Mouse (Mus musculus) cerebellum, adult (tissue): Measurements from ENCODE around the gene Ywhah.
"Not testable (repeated sequence)": the region's sequence is repeated elsewhere in the genome, so short reads cannot be mapped to it uniquely, and the experiment has no call there.

ENCODE experiments used
- ATAC-seq: cut with Nextera tagmentation; 2 replicates; pipeline ENCODE4 v1.9.2; 2017; ENCODE audit warnings: mild to moderate bottlenecking, moderate library complexity, mixed read lengths; ENCODE audit not compliant: insufficient number of reproducible peaks, low FRiP score, low TSS enrichment

Ywhah gene

DNA sequence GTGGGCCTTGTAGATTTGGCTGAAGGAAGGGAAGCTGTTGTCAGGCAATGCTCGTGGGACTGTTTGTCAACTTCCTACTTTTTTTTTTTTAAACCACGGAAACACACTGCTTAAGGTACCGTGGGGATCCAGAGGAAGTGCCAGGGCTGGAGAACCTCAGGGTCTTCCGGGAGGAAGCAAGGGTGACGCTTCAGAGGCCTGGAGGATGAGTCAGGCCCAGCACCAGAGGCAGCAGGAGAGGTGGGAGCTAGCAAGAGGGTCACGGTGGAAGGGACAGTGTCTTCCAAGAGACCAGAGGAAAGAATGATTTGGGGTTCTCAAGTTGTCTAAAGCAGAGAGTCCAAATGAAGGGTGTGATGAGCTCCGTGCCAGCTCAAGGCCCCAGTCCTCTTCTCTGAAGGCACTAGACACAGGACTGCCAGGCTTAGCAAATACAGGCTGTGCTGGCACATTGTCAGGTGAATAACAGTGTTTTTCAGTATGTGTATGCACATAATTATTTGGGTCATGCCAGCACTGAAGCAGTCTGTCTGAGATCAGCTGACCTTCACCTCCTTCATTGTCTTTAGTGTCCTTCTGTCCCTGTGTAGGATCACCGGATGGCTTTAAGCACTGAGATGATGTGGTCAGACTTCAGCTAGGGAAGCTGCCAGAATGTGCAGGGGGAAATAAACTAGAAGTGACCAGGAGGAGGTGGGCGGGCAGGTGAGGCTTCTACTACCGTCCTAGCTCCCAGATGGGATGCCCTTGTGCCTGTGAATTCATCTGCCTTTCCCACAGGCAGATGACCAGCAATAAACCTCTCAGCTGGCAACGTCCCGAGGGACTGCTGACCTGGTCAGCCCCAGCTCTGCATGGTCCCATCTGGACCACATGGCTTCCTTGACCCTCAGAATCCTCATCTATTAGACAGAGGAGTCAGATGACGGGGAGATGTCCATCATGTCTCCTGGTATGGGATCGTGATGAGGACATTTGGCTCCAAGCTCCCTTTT lies 8.5 kb upstream of the Ywhah start:
- 0 out of 2 replicates have a peak, but pooled peaks have one; percentile 18 for ATAC-seq

DNA sequence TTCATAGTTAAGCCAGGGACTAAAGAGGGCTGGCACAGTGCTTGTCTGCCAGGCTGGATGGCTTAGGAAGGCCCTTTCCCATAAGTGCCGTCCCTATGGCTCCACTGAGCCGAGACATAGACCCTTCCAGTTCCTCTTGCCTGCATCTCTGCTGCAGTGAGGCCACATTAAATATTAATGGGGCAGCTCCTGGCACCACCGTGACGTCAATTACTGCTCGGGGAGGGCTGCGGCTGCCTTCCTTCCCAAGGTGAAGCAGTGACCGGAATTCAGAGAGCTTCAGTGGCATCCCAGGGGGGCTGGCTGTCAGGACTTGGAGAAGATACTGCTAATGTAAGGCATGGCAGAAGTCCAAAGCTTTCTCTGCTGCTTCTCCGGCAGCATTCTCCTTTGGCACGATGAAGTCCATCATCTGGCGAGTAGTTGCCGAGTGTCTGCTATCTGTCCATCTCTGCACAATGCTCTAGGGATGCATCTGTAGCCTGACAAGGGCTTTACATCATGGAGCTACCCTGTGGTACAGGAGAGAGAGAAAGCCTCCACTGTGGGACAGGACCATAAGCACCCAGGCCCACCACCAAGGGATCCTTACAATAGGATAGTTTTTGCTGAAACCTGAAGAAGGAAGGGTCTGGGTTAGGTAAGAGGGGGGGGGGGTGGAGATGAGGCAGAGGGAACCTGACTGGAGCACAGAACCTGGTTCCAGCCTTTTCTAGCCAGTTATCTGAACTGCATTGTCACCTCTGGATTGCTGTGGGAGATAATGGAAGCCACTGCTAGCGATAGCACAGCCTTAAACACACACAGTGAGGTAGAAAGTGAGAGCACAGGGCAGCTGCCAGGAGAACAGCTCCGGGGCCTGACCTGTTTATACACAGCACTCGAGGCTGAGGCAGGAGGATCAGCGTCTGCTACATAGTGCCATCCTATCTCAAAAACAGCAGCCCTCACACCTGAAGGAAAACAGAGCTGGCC lies 7.2 kb upstream of the Ywhah start:
- ATAC-seq = peak; percentile 51; the same call in 1 of the 2 replicates

DNA sequence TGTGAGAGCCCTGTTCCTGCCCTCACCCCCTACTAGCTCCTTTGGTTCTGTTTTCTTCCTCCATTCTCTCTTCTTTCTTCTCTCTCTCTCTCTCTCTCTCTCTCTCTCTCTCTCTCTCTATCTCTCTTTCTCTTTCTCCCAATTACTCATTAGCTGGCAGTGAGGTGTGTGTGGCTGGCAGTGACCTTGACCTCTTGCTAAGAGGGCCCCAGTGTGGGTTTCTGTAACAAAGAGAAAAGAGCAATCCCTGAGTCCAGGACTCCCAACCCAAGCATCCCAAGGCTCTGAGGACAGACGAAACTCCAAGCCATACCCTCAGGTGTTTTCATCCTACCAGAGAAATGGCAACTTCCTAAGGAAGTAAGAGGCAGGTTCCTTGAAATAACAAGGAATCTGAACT lies 4.5 kb upstream of the Ywhah start:
- no peak for ATAC-seq

DNA sequence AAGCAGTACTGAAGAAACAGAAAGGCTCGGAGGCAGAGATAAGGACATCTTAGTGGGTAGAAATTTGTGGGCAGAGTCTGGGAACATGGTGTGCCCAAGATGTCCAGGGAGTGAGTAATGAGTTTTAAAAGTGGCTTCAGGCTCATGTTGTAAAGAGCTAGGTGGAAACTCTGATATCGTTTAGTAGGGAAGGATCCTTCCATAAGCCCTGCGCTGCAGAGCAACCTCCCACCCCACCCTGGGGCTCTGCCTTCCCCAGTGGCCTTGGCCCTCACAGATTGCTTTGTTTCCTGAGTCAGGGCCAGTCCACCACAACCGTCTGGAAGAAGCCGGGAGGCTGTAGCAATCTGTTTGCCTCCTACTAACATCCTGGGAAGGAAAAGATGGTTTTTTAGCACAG lies 3.0 kb upstream of the Ywhah start:
- ATAC-seq = no peak

DNA sequence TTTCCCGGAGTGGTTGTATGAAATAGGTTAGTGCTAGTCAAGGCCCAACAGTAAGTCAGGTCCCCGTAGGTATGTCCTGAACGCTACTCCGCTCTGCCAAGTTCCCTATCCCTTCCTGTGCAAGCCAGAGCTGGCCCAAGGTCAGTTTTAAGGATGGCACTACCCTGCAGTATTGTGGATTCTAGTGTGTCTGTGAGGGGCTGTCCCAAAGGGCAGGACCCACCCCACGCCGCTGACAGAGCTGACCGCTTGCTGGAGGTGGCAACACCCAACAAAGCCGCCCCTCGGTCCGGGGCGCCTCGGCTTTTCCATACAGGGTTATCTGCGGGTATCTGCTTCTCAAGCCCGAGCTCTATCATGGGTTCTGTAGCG lies 441 bp upstream of the Ywhah start:
- ATAC-seq = peak; percentile 59

DNA sequence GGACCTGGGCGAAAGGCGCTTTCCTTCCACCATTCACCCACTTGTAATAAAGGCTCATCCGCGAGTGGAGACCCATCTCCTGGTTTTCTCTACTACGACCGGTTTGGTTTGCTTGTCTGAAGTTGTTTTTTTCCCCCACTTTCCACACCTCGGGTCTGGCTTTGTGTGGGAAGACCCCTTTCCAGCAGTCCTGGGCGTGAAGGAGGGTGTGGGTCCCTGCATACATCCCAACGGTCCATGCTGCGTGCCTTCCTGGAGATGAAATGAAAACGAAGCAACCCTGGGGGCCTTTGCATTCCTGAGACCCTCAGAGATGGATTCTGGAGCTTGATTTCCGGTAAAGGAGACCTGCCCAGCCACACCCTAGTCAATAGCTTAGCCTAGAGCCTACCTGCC lies 808 bp downstream of the Ywhah start:
- no peak for ATAC-seq

DNA sequence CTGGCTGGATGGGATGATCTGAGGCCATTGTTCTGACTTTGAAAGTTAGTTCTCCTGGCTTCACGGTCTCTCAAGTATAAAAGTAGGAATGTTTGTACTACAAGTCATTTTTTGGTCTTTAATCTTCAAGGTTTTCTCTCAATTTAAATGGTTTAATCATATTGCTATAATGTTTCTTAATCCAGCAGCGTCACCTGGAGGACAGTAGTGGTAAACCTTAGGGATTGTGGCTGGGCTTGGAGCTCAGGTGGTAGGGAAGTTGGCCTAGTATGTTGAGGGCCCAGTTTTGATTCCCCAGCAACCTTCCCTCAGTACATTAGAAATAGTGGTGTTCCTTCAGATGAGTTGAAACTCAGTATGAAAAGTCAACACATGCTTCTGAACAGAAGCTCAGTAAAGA lies 3.0 kb downstream of the Ywhah start:
- ATAC-seq = no peak

DNA sequence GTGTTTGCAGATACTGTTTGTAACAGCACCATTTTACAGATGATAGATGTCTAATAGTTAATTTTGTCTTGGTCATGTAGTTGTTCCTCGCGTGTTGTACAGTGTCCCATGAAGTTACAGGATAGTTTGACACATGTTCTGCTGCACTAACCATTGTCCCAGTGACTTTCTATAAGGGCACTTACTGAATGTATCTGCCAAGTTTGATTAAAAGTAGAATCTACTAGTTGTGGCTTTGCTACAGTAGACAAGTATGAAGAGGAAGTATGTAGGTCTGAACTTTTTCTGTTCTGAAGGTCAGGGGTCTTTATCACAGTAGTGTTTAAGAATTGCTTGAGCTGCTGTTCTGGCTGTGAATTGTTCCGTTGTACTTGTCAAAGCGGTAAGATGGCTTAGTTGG lies 4.7 kb downstream of the Ywhah start:
- ATAC-seq = no peak

DNA sequence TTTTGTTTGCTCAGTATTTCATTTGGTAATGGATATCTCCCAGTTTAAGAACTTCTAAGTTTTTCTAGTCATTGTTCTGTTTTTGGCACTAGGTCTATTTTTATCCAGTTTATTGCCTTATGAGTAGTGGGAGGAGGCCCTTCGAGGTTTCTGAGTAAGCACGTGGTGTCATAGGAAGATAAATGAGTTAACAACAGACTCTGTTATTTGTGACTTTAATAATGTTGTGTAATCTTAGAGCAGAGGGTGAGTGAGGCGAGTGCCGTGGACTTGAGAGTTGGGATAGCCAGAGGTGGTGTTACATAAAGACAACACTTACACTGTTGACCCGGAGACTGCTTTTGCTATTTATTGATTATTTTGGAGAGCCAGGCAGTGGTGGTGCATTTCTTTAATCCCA lies 5.9 kb downstream of the Ywhah start:
- ATAC-seq = no peak

DNA sequence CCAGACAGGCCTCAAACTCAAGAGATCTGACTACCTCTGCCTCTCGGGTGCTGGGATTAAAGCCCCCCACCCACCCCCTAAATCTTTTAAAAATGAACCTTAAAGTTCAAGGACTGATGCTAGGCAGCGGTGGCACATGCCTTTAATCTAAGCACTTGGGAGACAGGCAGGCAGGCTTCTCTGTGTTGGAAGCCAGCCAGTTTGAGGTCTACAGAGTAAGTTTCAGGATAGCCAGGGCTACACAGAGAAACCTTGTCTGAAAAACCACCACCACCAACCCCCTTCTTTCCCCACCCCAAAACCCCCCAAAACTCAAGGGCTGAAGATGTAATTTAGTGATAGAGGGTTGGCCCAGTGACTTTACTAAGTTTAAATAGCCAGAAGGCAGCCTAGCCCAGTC lies 10.0 kb downstream of the Ywhah start:
- no peak for ATAC-seq

DNA sequence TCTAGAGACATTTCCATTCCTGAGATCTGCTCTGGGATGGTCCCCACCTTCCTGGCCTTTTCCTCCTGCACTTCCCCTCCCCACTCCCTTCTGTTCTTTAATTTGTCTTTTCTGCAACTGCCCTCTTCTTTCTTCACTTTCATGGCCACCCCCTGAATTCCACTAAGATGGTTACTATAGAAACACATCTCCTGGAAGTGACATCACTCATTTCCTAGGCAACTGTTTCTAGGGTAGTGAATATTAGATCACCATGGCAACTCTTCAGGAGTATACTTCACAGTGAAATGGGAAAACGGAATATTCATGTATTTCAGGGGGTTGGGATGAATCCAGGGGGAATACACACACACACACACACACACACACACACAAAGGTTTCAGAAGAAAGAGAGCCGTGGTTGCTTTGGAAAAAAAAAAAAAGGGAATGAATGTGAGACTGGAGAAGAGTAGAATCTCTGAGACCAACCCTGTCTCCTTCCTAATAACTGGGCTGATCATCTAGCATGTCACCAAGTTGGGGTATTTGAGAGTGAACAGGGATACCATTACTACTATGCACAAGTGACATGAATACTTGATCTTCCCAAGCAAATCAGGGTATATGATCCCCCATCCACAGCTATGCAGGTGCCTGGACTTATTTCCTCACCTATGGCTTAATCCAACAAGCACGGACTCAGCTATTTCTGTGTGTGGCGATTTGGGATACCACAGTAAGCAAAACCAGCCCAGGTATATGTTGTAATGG lies 12.0 kb downstream of the Ywhah start:
- no peak for ATAC-seq

DNA sequence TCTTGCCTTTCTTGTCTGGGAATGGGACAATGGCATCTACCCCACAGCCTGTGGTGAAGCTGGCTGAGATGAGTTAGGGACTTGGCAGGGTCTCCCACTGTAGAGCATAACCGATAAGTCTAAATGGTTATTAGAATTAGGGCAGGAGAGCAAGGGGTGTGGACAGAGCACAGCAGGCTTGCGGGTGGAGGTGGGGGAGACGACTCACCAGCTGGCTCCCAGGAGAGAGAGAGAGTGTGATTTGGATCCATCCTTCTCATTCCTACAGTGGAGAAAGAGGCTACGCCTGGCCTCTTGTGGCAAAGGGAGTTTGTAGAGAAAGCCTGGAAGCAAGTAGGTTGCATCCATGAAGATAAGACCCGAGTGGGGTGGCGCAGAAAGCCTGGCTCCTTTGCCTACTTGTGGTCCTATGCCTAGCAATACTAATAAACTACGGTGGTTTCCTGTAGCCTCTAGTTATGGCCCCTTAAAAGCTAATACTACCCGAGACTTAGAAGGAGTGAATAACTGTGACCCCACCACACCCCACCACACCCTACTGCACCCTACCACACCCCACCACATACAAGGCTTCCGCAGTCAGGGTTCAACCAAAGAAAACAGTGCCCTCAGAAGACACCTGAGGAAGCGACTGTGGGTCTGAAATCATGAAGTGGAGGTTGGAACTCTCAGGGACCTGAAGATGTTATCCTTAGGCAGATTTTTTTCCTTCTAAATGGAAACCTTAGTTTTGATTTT lies 13.6 kb downstream of the Ywhah start:
- ATAC-seq = no peak

DNA sequence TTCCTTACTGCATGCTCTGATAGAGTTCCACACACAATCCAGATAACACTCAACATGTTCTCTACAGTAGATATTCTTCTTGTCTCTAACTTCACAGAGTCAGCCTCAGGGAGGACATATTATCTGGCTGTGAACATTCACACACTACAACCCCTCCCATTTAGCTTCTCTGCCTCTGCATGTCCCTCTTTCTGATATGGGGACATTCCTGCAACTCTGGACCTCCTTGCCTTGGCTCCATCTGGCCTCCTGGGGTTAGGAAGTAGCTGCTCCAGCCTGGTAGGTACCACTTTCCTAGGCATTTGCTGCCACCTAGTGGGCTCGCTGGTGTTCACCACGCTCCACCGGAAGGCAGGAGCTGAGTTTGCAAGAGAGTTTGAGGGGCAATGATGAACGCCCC lies 14.5 kb downstream of the Ywhah start:
- peak; percentile 79; the same call in 1 of the 2 replicates for ATAC-seq

DNA sequence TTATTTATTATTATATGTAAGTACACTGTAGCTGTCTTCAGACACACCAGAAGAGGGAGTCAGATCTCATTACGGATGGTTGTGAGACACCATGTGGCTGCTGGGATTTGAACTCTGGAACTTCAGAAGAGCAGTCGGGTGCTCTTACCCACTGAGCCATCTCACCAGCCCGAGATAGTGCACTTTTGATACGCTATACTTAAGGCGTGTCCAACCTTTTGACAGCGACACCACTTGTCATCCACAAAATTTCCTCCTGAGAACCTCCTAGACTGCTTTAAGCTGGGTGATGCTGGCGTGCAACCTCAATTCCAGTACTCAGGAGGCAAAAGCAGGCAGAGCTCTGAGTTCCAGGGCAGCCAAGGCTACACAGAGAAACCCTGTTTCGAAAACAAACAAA lies 15.0 kb downstream of the Ywhah start:
- ATAC-seq = not testable (repeated sequence)

DNA sequence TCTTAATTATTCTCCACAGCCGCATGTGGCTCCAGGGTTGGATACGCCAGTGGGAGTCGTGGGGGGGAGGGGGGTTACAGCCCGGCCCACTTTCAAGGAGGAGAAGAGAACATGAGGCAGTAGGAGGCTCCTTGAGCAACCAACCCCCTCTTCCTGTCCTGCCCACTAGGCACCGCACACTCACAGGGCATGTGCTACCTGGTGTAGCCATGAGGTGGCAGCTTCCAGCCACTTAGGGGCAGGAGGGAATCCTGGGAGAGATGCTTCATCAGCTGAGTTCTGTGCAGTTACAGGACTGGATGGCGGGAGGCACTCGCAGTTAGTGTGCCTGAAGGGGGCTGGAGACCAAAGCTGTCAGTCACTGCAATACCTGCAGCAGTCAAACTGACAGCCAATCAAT lies 15.5 kb downstream of the Ywhah start:
- 0 out of 2 replicates have a peak, but pooled peaks have one; percentile 21 for ATAC-seq

DNA sequence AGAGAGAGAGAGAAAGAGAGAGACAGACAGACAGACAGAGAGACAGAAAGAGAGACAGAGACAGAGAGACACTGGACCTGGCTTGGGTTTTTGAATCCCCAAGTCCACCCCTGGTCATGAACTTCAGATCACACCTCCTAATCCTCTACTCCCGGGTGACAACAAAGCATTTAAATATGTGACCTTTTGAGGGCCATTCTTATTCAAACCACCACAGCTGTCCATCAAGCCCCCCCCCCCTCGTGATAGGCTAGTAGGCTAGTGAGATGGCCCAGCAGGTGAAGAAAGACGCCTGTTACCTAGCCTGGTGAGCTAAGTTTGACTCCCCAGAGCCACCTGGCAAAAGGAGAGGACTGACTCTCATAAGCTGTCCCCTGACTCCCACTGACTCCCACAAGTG lies 16.3 kb downstream of the Ywhah start:
- ATAC-seq = no peak

DNA sequence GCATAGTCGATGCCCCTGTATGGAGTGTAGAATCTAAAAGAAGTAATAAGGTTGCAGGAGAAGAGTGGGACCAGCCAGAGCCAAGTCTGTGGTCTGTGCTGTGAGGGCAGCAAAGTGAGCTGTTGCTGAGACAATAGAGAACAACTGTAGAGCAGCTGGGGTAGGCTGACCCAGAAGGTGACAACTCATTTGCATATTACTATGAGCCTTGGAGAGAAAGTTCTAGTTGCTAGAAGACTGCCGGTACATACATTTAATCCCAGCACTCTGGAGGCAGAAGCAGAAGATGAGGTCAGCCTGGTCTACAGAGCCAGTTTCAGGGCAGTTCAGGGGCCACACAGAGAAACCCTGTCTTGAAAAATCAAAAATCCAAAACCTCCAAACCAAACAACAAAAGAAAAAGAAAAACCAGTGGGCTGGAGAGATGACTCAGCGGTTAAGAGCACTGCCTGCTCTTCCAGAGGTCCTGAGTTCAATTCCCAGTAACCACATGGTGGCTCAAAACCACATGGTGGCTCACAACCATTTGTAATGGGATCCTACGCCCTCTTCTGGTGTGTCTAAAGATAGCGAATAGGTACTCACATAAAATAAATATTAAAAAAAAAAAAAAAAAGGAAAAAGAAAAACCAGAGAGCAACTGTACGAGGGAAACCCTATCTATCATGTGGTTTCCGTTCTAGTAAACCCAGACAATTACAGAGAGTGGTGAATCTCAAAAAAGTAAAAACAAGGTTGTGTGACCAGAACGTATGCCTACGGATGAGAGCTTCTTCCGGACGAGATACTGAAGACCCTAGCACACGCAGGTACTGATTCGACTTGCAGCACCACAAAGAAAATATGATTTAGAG lies 20.3 kb downstream of the Ywhah start:
- no peak for ATAC-seq

DNA sequence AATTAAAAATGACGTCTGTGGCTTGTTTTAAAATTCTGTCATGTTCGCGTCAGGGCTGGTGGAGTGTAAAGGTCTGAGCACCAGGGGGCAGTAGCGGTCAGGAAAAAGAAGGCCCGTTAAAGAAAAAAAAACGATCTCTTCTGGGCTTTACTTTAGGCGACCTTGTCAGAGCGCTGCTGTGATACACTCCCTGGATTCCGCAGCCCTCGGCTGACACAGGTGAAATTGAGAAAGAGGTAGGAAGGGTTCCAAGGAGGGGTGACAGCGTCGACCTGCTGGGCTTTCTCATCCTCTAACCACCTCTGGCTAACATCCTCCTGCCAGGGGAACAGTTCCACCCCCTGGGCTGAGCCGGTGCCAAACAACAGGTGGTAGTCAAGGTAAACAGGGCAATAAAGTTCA lies 20.9 kb downstream of the Ywhah start:
- no peak for ATAC-seq

DNA sequence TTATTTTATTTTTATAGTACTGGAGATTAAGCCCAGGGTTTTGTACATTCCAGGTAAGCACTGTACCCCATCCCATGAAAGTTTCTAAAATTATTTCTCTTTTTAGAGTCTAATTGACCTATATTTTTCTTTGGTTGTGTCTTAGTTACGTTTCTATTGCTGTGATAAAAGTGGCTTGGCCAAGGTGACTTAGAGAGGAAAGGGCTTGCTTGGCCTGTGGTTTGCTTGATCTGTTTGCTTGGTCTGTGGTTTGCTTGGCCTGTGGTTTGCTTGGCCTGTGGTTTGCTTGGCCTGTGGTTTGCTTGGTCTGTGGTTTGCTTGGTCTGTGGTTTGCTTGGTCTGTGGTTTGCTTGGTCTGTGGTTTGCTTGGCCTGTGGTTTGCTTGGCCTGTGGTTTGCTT lies 22.1 kb downstream of the Ywhah start:
- ATAC-seq = not testable (repeated sequence)
